Mouse (Mus musculus): ENCODE data around the gene Gm49361.

The Gm49361 gene

GRCm38 (mm10) chr14:57705759-57706158 is 40.1 kb downstream of the Gm49361 start:
- Histone ChIP-seq H3K4me1 (replicated peaks; ENCODE audit: low read depth, low read length) (peaks cover 52% of the 10 kb centered on the region), H3K4me3 (replicated peaks; ENCODE audit: low read length) (no peak overlapping the region), H3K9me3 (ENCODE audit: low read length) (no peaks in the 10 kb centered on the region), H3K27me3 (ENCODE audit: insufficient read depth, low read length) (peaks cover 39% of the 10 kb centered on the region), H3K36me3 (ENCODE audit: insufficient read depth, low read length) (no peaks in the 10 kb centered on the region)
- TF ChIP-seq NANOG (IDR thresholded peaks at IDR 0.05; ENCODE audit: borderline replicate concordance, low read length) (no peak), CTCF (conservative IDR thresholded peaks at IDR 0.05; ENCODE audit: low read length) (no peak), POU5F1 (IDR thresholded peaks at IDR 0.05; ENCODE audit: borderline replicate concordance, low read length) (no peak)

- Histone ChIP-seq H3K9me3 (ENCODE audit: low read length) (no peaks in the 10 kb centered on the region), H3K27me3 (ENCODE audit: insufficient read depth, low read length) (peaks cover 45% of the 10 kb centered on the region), H3K4me1 (replicated peaks; ENCODE audit: low read depth, low read length) (peaks cover 52% of the 10 kb centered on the region), H3K36me3 (ENCODE audit: insufficient read depth, low read length) (no peaks in the 10 kb centered on the region), H3K4me3 (replicated peaks; ENCODE audit: low read length) (no peak overlapping the region)
- TF ChIP-seq CTCF (conservative IDR thresholded peaks at IDR 0.05; ENCODE audit: low read length) (no peak), NANOG (IDR thresholded peaks at IDR 0.05; ENCODE audit: borderline replicate concordance, low read length) (no peak), POU5F1 (IDR thresholded peaks at IDR 0.05; ENCODE audit: borderline replicate concordance, low read length) (no peak)
Measured at GRCm38 (mm10) chr14:57705075-57705474, 40.8 kb downstream of the Gm49361 start.

- H3K9me3 ChIP-seq (ENCODE audit: low read length) = no peaks in the 10 kb centered on the region
- H3K36me3 ChIP-seq (ENCODE audit: insufficient read depth, low read length) = no peaks in the 10 kb centered on the region
- TF ChIP-seq NANOG (IDR thresholded peaks at IDR 0.05; ENCODE audit: borderline replicate concordance, low read length) = no peak
- no peak for TF ChIP-seq POU5F1 (IDR thresholded peaks at IDR 0.05; ENCODE audit: borderline replicate concordance, low read length)
- TF ChIP-seq CTCF (conservative IDR thresholded peaks at IDR 0.05; ENCODE audit: low read length) = no peak
- H3K27me3 ChIP-seq (ENCODE audit: insufficient read depth, low read length) = peaks cover 58% of the 10 kb centered on the region
- peaks cover 37% of the 10 kb centered on the region for H3K4me1 ChIP-seq (replicated peaks; ENCODE audit: low read depth, low read length)
- H3K4me3 ChIP-seq (replicated peaks; ENCODE audit: low read length) = no peak overlapping the region
Measured at GRCm38 (mm10) chr14:57701915-57702477, 43.9 kb downstream of the Gm49361 start.

- Histone ChIP-seq H3K4me1 (replicated peaks; ENCODE audit: low read depth, low read length) (peaks cover 56% of the 10 kb centered on the region), H3K36me3 (ENCODE audit: insufficient read depth, low read length) (no peaks in the 10 kb centered on the region), H3K4me3 (replicated peaks; ENCODE audit: low read length) (peak overlapping the region; percentile 77), H3K9me3 (ENCODE audit: low read length) (no peaks in the 10 kb centered on the region), H3K27me3 (ENCODE audit: insufficient read depth, low read length) (peaks cover 46% of the 10 kb centered on the region)
- TF ChIP-seq POU5F1 (IDR thresholded peaks at IDR 0.05; ENCODE audit: borderline replicate concordance, low read length) = no peak
- no peak for TF ChIP-seq NANOG (IDR thresholded peaks at IDR 0.05; ENCODE audit: borderline replicate concordance, low read length)
Measured at GRCm38 (mm10) chr14:57699461-57699970, 46.4 kb downstream of the Gm49361 start.

GRCm38 (mm10) chr14:57699016-57699415 is 46.9 kb downstream of the Gm49361 start:
- Histone ChIP-seq H3K27me3 (ENCODE audit: insufficient read depth, low read length) (peaks cover 45% of the 10 kb centered on the region), H3K4me3 (replicated peaks; ENCODE audit: low read length) (peak overlapping the region; percentile 77), H3K36me3 (ENCODE audit: insufficient read depth, low read length) (no peaks in the 10 kb centered on the region), H3K9me3 (ENCODE audit: low read length) (no peaks in the 10 kb centered on the region), H3K4me1 (replicated peaks; ENCODE audit: low read depth, low read length) (peaks cover 61% of the 10 kb centered on the region)
- no peak for TF ChIP-seq POU5F1 (IDR thresholded peaks at IDR 0.05; ENCODE audit: borderline replicate concordance, low read length)
- TF ChIP-seq CTCF (conservative IDR thresholded peaks at IDR 0.05; ENCODE audit: low read length) = no peak
- TF ChIP-seq NANOG (IDR thresholded peaks at IDR 0.05; ENCODE audit: borderline replicate concordance, low read length) = no peak

- Histone ChIP-seq H3K4me3 (replicated peaks; ENCODE audit: low read length) (peak overlapping the region; percentile 24), H3K36me3 (ENCODE audit: insufficient read depth, low read length) (no peaks in the 10 kb centered on the region), H3K9me3 (ENCODE audit: low read length) (no peaks in the 10 kb centered on the region), H3K27me3 (ENCODE audit: insufficient read depth, low read length) (peaks cover 43% of the 10 kb centered on the region), H3K4me1 (replicated peaks; ENCODE audit: low read depth, low read length) (peaks cover 72% of the 10 kb centered on the region)
- no peak for TF ChIP-seq NANOG (IDR thresholded peaks at IDR 0.05; ENCODE audit: borderline replicate concordance, low read length)
- no peak for TF ChIP-seq CTCF (conservative IDR thresholded peaks at IDR 0.05; ENCODE audit: low read length)
Measured at GRCm38 (mm10) chr14:57696066-57696465, 49.8 kb downstream of the Gm49361 start.

GRCm38 (mm10) chr14:57695550-57695949 is 50.4 kb downstream of the Gm49361 start:
- peaks cover 74% of the 10 kb centered on the region for H3K4me1 ChIP-seq (replicated peaks; ENCODE audit: low read depth, low read length)
- H3K27me3 ChIP-seq (ENCODE audit: insufficient read depth, low read length) = peaks cover 41% of the 10 kb centered on the region
- H3K9me3 ChIP-seq (ENCODE audit: low read length) = no peaks in the 10 kb centered on the region
- TF ChIP-seq NANOG (IDR thresholded peaks at IDR 0.05; ENCODE audit: borderline replicate concordance, low read length) (no peak), CTCF (conservative IDR thresholded peaks at IDR 0.05; ENCODE audit: low read length) (peak; percentile 59)
- no peaks in the 10 kb centered on the region for H3K36me3 ChIP-seq (ENCODE audit: insufficient read depth, low read length)
- peak overlapping the region; percentile 24; the same call in 1 of the 2 replicates for H3K4me3 ChIP-seq (replicated peaks; ENCODE audit: low read length)

GRCm38 (mm10) chr14:57694246-57694645 is 51.7 kb downstream of the Gm49361 start:
- Histone ChIP-seq H3K36me3 (ENCODE audit: insufficient read depth, low read length) (no peaks in the 10 kb centered on the region), H3K27me3 (ENCODE audit: insufficient read depth, low read length) (peaks cover 28% of the 10 kb centered on the region), H3K4me1 (replicated peaks; ENCODE audit: low read depth, low read length) (peaks cover 61% of the 10 kb centered on the region), H3K9me3 (ENCODE audit: low read length) (no peaks in the 10 kb centered on the region), H3K4me3 (replicated peaks; ENCODE audit: low read length) (peak overlapping the region; percentile 60)
- TF ChIP-seq NANOG (IDR thresholded peaks at IDR 0.05; ENCODE audit: borderline replicate concordance, low read length) = no peak
- TF ChIP-seq POU5F1 (IDR thresholded peaks at IDR 0.05; ENCODE audit: borderline replicate concordance, low read length) = no peak
- TF ChIP-seq CTCF (conservative IDR thresholded peaks at IDR 0.05; ENCODE audit: low read length) = no peak
